Mouse (Mus musculus) heart, postnatal 10 days (tissue): ENCODE results near the gene Olfr432. TPM values are rescaled to one million over a fixed set of nuclear protein-coding genes. Genes with fewer than 3 reads are reported as not detected.
A peak's percentile ranks its signal among the peaks of the same experiment; 100 is the strongest.
"Not testable (repeated sequence)": the region's sequence is repeated elsewhere in the genome, so short reads cannot be mapped to it uniquely, and the experiment has no call there.

Source experiments
- DNase-seq, 2 experiments: peaks; one replicate each; pipeline ENCODE4 v3.0.0; 2021
- intact Hi-C: fragments of 180-260 bp; cut with DNase I; formaldehyde crosslinking; loops from one replicate; pipeline ENCODE4 v1.15.1; 2025
- total RNA-seq, 2 experiments: library from RNA; stranded (reverse); gene quantifications; 2 replicates each; pipeline ENCODE4 v1.2.3; 2021

Olfr432 gene
- total RNA-seq: not detected

GRCm38 (mm10) chr1:174048893-174049292 is at the start of gene Olfr432:
Olfr432 (plus strand) TSS chr1:174049205.
- no peak for DNase-seq
- intact Hi-C loops: no loop called here

GRCm38 (mm10) chr1:174004352-174005109 is 44.5 kb upstream of the Olfr432 start:
- DNase-seq, intact Hi-C loops: not testable (repeated sequence)

GRCm38 (mm10) chr1:174007050-174007449 is 42.0 kb upstream of the Olfr432 start:
- DNase-seq, intact Hi-C loops: not testable (repeated sequence)

DNA sequence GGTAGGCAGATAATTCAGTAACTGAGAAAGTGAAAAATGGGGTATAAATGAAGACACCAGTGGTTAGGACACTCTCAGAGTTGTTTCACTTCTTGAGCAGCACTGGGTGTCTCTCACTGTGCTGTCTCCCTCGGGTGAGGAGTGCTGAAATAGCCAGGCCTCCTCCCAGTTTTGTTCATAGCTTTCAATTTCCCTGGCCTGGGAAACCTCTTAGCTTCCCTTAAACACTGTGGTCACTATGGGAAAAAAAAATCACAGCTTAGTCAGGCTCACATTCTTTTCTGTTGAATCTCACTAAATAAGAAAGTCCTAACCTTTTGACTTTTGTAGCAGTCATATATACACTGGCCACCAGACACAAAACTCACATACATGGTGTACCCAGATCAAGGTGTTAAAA is 17.3 kb upstream of the Olfr432 start, which contains the start of gene Ifi205:
TSS of gene Ifi205 (minus strand) at position 113 of the 400 bp plus-strand sequence.
- intact Hi-C loops: no loop called here
- DNase-seq: no peak

- no peak for DNase-seq
- intact Hi-C loops: no loop called here
Observed at GRCm38 (mm10) chr1:174035841-174036240, 13.2 kb upstream of the Olfr432 start.

DNA sequence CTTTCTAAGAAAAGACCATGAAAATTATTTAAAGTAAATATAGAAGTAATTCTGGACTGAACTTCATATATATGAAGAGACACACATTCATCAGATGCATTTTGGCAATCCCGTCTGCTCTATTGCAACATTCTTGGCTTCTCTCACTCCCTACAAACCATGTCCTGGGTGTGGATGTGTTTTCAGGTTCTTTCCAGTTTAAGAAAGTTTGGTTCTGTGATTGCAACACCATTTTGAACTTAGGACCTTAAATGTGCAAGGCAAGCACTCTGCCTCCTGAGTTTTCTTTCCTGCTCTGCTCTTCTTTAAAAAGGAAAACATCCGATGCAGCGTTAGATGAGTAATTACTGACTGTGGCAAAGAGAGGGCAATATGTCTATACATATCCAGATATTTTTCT is 10.5 kb upstream of the Olfr432 start:
- no peak for DNase-seq
- intact Hi-C loops: no loop called here

DNA sequence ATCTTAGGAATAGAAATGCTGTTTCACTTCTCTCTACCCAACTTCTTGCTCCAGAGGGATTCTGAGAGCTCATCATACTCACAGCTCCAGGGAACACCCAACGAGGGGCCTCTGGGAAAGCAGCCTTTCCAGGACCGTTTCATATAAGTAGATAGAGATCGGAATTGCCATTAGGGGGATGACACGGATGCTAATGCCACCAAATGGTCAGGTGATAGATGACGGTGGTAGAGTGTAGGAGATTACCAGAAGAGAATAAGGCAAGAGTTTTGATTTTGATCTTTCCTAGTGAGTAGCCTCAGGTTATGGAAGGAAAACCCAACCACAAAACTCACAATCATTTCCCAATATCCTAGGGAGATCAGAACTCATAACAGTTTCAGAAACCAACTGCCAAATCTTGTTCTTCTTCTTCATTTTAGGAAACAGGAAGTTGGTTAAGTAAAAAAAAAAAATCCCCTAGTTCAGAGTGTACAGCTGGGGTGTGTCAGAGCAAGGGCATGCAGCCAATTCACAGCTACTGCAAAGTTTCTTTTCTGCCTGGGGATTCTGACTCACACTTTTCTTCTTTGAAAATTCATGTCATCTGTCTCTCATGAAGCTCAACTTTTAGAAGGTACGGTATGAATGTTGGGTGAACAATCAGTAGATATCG is 8.4 kb upstream of the Olfr432 start, which contains the start of gene Olfr433:
TSS of gene Olfr433 (plus strand) at position 183 of the 655 bp plus-strand sequence.
- DNase-seq: peak; percentile 82 to 83
- intact Hi-C loops: no loop called here

DNA sequence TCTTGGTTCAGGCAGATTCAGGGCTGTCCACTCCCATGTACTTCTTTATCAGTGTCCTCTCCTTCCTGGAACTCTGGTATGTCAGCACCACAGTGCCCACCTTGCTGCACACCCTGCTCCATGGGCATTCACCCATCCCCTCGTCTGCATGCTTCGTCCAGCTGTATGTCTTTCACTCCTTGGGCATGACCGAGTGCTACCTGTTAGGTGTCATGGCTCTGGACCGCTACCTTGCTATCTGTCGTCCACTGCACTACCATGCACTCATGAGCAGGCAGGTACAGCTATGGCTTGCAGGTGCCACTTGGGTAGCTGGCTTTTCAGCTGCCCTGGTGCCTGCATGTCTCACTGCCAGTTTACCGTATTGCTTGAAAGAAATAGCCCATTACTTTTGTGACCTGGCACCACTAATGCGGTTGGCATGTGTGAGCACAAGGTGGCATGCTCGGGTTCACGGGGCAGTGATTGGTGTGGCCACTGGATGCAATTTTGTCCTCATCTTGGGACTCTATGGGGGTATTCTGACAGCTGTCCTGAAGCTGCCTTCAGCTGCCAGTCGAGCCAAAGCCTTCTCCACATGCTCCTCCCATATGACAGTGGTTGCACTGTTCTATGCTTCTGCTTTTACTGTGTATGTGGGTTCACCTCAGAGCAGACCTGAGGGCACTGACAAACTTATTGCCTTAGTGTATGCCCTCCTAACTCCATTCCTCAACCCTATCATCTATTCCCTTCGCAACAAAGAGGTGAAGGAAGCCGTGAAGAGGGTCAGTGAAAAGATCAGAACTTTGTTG is 6.7 kb upstream of the Olfr432 start:
- intact Hi-C loops, DNase-seq: not testable (repeated sequence)

DNA sequence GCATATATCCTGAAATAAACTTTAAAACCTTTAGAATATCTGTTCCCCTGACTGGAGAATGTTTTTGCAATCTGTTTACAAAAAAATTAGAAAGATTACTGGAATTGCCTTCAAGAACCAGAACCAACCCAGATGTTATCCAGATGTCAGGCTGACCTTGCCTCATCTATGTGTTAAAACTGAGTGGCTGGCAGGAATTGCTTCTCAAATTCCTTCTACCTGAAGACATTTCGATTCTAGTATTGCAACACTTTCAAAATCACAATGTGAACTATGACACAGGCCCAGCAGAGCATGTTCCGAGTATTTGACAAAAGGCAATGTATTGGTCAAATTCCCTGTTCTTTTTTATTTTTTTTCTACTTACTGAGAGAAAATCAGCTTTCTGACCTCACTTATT is 4.6 kb upstream of the Olfr432 start:
- intact Hi-C loops: no loop called here
- peak in 1 of 2 experiments; percentile 19 for DNase-seq

DNA sequence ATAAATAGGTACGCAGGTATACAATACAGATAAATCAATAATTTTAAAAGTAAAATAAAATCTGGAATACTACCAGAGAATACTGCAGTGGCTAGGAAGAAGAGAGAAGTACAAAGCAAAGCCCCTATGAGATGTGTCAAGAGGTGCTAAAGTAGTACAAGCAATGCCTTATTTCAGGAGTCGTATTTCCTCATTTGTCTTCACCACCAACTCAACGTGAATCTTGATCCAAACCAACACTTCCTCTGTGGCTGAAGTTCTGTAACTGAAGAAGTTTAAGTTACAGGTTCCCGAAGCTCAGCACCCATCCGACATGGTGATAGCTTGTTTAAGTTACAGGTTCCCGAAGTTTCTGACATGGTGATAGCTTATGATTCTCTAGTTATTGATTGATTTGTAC is 778 bp upstream of the Olfr432 start:
- intact Hi-C loops, DNase-seq: not testable (repeated sequence)

DNA sequence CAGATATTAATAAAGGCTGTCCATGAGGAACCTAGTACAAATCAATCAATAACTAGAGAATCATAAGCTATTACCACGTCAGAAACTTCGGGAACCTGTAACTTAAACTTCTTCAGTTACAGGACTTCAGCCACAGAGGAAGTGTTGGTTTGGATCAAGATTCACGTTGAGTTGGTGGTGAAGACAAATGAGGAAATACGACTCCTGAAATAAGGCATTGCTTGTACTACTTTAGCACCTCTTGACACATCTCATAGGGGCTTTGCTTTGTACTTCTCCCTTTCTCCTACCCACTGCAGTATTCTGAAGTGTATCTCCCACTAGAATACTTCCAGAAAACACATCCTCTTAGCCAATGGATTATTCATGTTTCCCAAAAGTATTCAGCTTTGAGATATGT is 352 bp downstream of the Olfr432 start:
- intact Hi-C loops, DNase-seq: not testable (repeated sequence)

- intact Hi-C loops: no loop called here
- no peak for DNase-seq
Observed at GRCm38 (mm10) chr1:174050532-174050931, 1.5 kb downstream of the Olfr432 start.

DNA sequence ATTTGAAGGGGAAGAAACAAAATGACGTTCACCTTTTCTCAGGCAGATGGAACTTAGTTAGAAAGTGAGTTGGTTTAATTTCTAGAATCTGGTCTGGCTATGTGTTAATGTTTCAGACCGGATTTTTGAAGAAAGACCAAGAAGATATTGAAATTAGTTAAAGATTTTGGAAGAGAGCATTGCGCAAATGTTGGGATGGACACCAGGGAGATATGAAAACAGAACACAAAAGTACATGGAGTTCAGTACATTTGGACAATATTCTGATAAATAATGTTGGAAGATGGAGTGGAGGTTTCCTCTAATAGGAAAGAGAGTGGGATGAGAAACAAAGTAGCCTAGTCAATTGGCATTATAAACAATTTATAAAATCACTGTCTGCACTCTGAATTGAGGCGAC is 2.5 kb downstream of the Olfr432 start:
- DNase-seq: no peak
- intact Hi-C loops: no loop called here

GRCm38 (mm10) chr1:174051931-174052536 is 3.0 kb downstream of the Olfr432 start:
- intact Hi-C loops: no loop called here
- no peak for DNase-seq

DNA sequence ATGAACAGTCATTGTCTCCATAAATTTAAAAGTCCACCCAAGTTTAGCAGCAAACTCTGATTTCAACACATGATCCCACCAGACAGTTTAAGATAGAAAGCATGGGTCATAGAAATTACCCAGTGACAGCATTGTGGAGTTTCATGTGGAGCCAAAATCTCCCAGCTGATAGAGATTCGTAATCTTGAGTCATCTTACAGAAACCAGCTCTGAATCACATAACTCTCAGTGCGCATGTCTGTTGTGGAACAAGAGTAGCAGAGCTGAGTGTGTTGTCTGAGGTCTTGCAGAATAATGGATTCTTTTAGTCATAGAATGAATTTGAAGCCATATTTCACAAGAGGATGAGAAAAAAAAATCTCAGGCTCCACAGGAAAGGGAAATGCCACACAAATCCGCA is 4.0 kb downstream of the Olfr432 start:
- no peak for DNase-seq
- intact Hi-C loops: no loop called here

DNA sequence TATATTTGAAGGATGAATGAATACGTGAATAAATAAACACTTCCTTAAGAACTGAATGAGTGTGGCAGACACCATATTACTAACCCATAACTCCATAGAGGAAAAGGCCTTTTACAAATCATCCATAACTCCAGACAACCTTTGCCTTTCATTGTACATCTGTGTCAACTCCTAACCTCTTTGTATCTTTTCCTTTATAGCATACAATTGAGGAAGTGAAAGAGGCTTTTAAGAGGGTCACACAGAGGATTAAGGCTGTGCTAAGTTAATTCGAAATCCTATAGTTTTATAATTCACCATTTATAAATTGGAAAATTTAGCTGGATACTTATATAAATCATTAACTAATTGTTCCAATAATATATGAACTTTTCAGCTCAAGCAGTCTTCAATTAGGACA is 6.2 kb downstream of the Olfr432 start:
- no peak for DNase-seq
- intact Hi-C loops: no loop called here

DNA sequence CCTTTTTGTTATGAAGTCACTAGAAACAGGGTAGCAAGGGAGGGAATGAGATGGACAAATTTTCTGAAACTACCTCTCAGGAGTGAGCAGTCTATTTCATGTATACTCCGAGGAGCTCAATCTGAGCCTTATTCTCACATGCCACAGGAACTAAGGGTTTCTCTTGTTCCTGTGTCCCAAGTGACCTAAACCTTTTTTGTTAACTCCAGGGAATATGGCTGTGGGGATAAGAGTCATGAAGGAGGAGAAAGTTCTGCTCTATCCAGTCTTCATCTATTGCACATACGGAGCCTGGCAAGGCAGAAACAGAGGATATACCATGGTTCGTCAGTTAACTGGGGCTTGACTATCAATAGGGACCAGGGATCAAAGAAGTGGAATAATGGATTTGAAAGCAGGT is 17.3 kb downstream of the Olfr432 start, which contains the start of gene Olfr430:
TSS of gene Olfr430 (plus strand) at position 301 of the 400 bp plus-strand sequence.
- no peak for DNase-seq
- intact Hi-C loops: no loop called here

DNA sequence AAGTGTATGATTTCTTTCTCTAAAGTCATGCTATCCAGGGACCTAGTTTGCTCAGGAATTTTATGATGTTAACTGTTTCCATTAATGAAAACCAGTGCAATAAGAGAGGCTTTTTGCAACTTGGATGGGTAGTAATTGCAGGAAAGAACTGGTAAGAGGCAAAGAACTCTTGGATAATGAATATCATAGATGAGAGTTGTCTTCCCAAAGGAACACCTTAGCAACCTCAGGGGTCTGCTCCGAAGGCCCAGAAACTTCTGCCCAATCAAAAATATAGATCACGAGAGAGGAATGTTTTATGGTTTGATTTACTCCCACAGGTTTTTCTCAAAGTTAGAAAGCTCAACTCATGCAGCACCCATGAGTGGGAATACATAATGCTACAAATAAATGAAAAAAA is 35.0 kb downstream of the Olfr432 start, which contains the start of gene Olfr429:
TSS of gene Olfr429 (plus strand) at position 301 of the 400 bp plus-strand sequence.
- intact Hi-C loops: no loop called here
- DNase-seq: no peak

DNA sequence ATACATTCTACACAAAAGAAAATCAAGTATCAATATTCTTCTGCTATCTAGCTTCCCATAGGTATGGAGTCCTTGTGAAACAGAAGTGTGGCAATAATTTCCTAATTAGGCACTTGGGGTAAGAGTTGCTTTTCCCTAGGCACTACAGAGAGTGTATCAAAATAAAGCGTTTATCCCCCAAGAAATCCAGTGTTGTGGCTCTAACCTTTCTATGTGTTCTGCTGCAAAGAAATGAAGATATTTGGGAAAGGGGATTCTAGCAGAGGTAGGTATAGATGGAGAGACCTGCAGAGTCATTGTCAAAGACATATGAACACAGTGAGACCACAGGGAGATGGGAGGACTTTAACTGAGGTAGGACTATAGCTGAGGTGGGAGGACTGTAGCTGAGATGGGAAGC is 47.6 kb downstream of the Olfr432 start, which contains the start of gene Olfr427:
TSS of gene Olfr427 (plus strand) at position 301 of the 400 bp plus-strand sequence.
- DNase-seq: no peak
- intact Hi-C loops: no loop called here

- intact Hi-C loops: loop anchor here (1.0 to 10.0 kb wide), 2 partner anchors 249 to 647 kb away; no protein-coding TSS in a partner anchor
- DNase-seq: no peak
Observed at GRCm38 (mm10) chr1:174103735-174104134, 54.7 kb downstream of the Olfr432 start.
